Mouse (Mus musculus): Measurements from ENCODE around the gene Pepd. TPM values are rescaled to one million over a fixed set of nuclear protein-coding genes. Genes with fewer than 3 reads are reported as not detected.
"Not testable (repeated sequence)": the region's sequence is repeated elsewhere in the genome, so short reads cannot be mapped to it uniquely, and the experiment has no call there.

Gene Pepd
- polyA plus RNA-seq, 1 experiment from 2014 or later = 54.6 TPM

DNA sequence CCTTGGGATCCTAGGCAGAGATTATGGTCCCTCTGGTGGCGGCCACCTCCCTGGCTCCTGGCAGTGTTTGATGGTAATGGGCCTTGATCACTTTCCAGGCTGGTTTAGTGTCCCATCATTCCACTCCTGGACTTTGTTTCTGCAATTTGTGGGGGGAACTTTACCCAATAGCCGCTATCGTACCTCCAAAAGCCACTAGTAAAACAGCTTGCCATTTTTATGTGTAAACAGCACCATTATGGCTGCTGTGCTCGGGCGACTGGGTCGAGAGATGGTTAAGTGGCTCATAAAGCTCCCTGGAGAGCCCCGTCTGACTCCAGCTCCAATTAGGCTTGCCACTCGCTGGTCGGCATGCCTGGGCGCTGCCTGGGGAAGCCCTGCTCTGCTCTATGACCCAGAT lies 59.6 kb downstream of the Pepd start:
- Histone ChIP-seq H3K27ac (peak overlapping the region; percentile 35), H3K4me1 (replicated peaks) (peaks cover 44% of the 10 kb centered on the region)

DNA sequence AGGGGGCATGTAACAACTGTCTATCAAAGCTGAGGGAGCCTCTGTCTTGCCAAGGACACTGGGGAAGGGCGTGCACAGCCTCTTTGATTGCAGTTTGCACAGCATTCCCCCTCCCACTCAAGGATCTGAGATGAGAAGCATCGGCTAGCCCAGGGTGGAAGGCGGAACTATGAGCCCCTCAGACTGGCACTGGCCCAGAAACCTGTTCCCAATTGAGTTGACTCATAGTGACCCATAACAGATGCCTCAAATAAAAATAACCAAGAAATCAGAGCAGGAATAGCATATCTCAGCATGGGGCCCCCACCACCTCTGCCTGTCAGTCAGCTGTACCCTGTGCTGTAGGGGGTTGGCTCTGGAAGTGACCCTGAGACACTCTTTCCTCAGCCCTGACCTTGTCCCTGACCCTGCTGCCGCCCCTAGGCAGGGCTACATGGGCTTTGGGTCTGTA lies 60.8 kb downstream of the Pepd start:
- Histone ChIP-seq H3K36me3 (peaks cover 14% of the 10 kb centered on the region), H3K4me2 (no peak overlapping the region), H3K9ac (no peak overlapping the region), H3K4me1 (replicated peaks) (peaks cover 45% of the 10 kb centered on the region), H3K27ac (peak overlapping the region; percentile 52; the same call in 1 of the 2 replicates), H3K9me3 (no peaks in the 10 kb centered on the region), H3K4me3 (no peak overlapping the region), H3K27me3 (no peaks in the 10 kb centered on the region)
- 49% methylated on average over 4 of the region's 4 CpGs for WGBS
- ATAC-seq (ENCODE audit: low FRiP score) = no peak

More for the DNA sequence above, 59.6 kb downstream of the Pepd start:
- H3K9me3 ChIP-seq = no peaks in the 10 kb centered on the region
- no peak overlapping the region for H3K4me2 ChIP-seq
- WGBS = 50% methylated on average over 10 of the region's 10 CpGs
- H3K4me3 ChIP-seq = no peak overlapping the region
- H3K9ac ChIP-seq = no peak overlapping the region
- peaks cover 14% of the 10 kb centered on the region for H3K36me3 ChIP-seq
- no peaks in the 10 kb centered on the region for H3K27me3 ChIP-seq
- no peak for ATAC-seq (ENCODE audit: low FRiP score)

DNA sequence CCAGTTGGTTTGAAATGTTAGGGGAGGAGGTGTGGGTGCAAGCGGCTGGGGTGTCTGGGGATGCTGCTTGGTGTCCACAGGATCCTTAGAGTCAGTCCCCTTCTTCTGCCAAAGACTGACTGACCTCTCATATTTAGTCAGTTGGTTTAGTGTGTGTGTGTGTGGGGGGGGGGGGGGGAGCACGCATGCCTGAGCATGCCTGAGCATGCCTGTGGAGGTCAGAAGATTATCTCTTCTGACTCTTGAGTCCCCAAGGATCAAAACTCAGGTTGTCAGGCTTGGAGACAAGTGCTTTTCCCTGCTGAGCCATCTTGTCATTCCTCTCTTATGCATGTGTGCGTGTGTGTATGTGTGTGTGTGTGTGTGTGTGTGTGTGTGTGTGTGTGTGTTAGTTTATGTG lies 61.7 kb downstream of the Pepd start:
- Histone ChIP-seq H3K36me3 (peaks cover 14% of the 10 kb centered on the region), H3K9ac (no peak overlapping the region), H3K4me3 (no peak overlapping the region), H3K9me3 (no peaks in the 10 kb centered on the region), H3K27me3 (no peaks in the 10 kb centered on the region), H3K4me2 (no peak overlapping the region), H3K27ac (no peak overlapping the region), H3K4me1 (replicated peaks) (peaks cover 42% of the 10 kb centered on the region)
- no peak for ATAC-seq (ENCODE audit: low FRiP score)
- WGBS = 91% methylated on average over 3 of the region's 3 CpGs

DNA sequence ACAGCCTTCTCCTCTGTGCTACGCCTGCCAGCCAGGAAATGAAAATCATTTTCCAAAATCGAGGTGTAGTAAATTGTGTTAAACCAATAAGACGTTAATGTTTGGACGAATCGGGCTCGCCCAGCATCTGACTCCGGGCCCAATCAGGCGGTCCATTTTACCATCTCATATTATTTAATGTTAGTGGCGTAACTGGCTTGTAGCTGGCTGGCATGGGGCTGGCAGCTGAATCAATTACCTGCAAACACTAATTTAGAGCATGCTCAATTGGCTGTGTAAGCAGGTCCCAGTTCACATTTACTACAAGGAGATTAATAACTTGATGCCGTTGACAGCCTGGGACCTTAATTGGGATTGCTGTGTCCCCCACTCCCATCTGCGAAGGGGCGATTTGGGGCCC lies 63.7 kb downstream of the Pepd start:
- Histone ChIP-seq H3K36me3 (peaks cover under 1% of the 10 kb centered on the region), H3K27ac (peak overlapping the region; percentile 9; the same call in 1 of the 2 replicates), H3K9me3 (no peaks in the 10 kb centered on the region), H3K27me3 (no peaks in the 10 kb centered on the region), H3K4me3 (no peak overlapping the region), H3K4me2 (no peak overlapping the region), H3K9ac (no peak overlapping the region), H3K4me1 (replicated peaks) (peaks cover 42% of the 10 kb centered on the region)
- 62% methylated on average over 12 of the region's 12 CpGs for WGBS
- 0 out of 2 replicates have a peak, but pooled peaks have one; percentile 22 for ATAC-seq (ENCODE audit: low FRiP score)

DNA sequence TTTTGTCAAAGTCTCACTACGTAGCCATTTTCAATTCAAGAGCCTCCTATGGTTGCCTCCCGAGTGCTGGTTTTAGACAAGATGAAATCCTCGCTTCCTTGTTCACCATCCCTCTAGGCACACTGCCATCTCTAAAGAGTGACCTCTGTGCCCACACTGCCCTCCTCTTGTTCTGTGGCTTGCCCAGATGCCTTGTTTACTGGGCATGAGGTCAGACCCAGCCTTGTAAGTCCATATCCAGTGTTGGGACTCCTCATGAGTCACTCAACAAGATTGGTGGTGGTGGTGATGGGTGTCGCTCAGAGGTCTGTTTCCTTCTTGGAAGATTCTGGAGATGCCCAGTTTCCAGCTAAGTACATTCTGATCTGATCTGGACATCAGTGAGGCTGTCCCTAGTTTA lies 65.2 kb downstream of the Pepd start:
- Histone ChIP-seq H3K4me2 (no peak overlapping the region), H3K9me3 (no peaks in the 10 kb centered on the region), H3K4me3 (no peak overlapping the region), H3K4me1 (replicated peaks) (peaks cover 30% of the 10 kb centered on the region), H3K36me3 (no peaks in the 10 kb centered on the region), H3K27me3 (no peaks in the 10 kb centered on the region), H3K27ac (no peak overlapping the region), H3K9ac (no peak overlapping the region)
- 95% methylated on average over 4 of the region's 4 CpGs for WGBS
- ATAC-seq (ENCODE audit: low FRiP score) = no peak

DNA sequence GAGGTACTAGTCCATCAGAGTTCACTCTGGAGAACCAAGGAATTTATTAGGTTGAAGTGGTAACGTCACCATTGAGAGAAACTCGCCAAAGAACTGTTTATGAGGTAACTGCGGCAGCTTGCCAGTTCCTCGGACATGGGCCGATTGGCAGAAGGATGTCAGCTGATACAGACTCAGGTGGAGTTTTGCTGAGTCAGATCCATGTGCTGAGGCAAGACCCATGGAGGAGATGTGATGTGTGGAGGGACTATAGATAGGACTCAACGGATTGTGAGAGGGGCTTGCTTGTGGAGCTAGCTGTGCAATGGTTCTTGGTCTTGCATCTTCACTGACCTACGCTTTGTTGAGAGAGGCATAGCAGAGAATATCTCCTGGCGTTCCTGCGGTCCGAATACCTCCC lies 69.6 kb downstream of the Pepd start:
- H3K36me3 ChIP-seq = no peaks in the 10 kb centered on the region
- WGBS = 96% methylated on average over 10 of the region's 10 CpGs
- H3K4me2 ChIP-seq = no peak overlapping the region
- no peak overlapping the region for H3K9ac ChIP-seq
- peaks cover 6% of the 10 kb centered on the region for H3K4me1 ChIP-seq (replicated peaks)
- ATAC-seq (ENCODE audit: low FRiP score) = no peak
- no peak overlapping the region for H3K4me3 ChIP-seq
- no peaks in the 10 kb centered on the region for H3K27me3 ChIP-seq
- no peaks in the 10 kb centered on the region for H3K9me3 ChIP-seq
- no peak overlapping the region for H3K27ac ChIP-seq

GRCm38 (mm10) chr7:34982372-34982771 lies 70.2 kb downstream of the Pepd start:
- H3K9ac ChIP-seq; H3K4me2 ChIP-seq; H3K9me3 ChIP-seq; H3K27ac ChIP-seq; H3K36me3 ChIP-seq; H3K4me3 ChIP-seq; ATAC-seq (ENCODE audit: low FRiP score); H3K27me3 ChIP-seq: not testable (repeated sequence)
- 74% methylated on average over 2 of the region's 2 CpGs for WGBS
- H3K4me1 ChIP-seq (replicated peaks) = peaks cover 10% of the 10 kb centered on the region

DNA sequence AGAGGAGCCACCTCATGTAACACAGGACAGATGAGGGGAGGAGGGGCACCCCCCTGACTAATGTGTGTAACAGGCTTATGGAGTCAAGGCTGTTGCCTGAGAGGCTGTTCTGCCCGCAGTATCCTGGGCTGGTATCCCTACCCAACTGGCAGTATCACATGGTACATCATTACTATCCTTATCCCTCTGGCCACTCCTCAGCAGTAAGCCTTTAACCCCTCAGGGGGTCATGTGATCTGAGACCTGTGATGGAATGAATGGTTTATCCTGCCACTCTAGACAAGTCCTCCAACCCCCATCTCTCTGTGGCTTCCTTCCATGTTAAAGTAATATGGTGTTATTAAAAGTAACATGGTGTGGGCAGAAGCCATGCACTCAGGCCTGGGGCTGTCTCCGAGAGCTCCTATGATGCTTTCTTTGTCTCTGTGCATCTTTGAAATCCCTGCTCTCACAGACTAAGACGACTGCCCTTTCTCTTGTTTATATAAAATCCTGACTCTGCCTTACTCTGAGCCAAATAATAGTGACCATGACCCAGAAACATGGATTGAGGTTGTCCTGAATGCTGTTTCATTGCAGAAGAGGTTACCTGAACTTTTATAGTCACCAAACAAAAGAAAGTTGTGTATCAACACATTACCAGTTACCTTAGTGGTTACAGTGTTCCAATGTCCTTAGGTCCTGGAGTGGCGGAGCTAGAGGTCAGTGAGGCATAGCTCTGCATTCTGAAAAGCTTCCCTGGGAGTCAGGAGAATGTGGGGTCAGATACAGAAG lies 71.7 kb downstream of the Pepd start:
- Histone ChIP-seq H3K4me3 (no peak overlapping the region), H3K27me3 (no peaks in the 10 kb centered on the region), H3K9me3 (no peaks in the 10 kb centered on the region), H3K36me3 (no peaks in the 10 kb centered on the region), H3K4me2 (no peak overlapping the region), H3K9ac (no peak overlapping the region), H3K27ac (no peak overlapping the region), H3K4me1 (replicated peaks) (peaks cover 19% of the 10 kb centered on the region)
- WGBS = 75% methylated on average over 4 of the region's 4 CpGs
- no peak for ATAC-seq (ENCODE audit: low FRiP score)

DNA sequence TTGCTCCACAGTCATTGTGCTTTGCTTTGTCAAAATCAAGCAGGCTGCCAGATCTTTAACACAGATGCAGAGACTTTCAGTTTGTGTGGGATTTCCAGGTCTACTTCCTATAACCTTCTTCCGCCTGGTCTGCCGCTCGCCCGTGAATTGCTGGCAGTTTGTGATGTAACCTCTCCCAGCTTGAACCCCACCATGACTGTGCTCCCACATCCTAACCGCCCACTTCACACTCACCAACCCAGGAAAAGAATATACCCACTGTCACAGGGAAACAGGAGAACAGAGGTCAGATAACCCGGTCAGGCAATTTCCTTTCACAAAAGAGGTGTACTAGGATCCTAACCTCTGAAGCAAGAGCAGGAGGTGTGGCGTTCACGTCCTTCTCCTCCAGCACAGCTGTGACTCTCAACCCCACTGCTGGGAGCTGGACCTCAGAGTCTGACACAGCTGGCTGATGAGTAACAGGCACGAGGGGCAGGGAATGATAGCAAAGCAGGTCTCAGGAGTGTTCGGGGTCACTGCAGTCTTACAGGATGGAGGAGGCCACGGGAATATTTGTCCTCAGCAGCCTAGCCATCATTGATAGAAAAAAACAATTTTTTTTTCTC lies 72.5 kb downstream of the Pepd start:
- H3K27ac ChIP-seq = no peak overlapping the region
- 70% methylated on average over 11 of the region's 11 CpGs for WGBS
- no peak overlapping the region for H3K4me2 ChIP-seq
- no peak for ATAC-seq (ENCODE audit: low FRiP score)
- no peaks in the 10 kb centered on the region for H3K9me3 ChIP-seq
- no peak overlapping the region for H3K4me3 ChIP-seq
- no peaks in the 10 kb centered on the region for H3K27me3 ChIP-seq
- no peak overlapping the region for H3K9ac ChIP-seq
- H3K36me3 ChIP-seq = no peaks in the 10 kb centered on the region
- peaks cover 23% of the 10 kb centered on the region for H3K4me1 ChIP-seq (replicated peaks)

GRCm38 (mm10) chr7:34985216-34985615 lies 73.0 kb downstream of the Pepd start:
- no peak overlapping the region for H3K4me3 ChIP-seq
- no peak overlapping the region for H3K4me2 ChIP-seq
- peaks cover 23% of the 10 kb centered on the region for H3K4me1 ChIP-seq (replicated peaks)
- no peaks in the 10 kb centered on the region for H3K9me3 ChIP-seq
- no peak overlapping the region for H3K27ac ChIP-seq
- H3K27me3 ChIP-seq = no peaks in the 10 kb centered on the region
- H3K9ac ChIP-seq = no peak overlapping the region
- H3K36me3 ChIP-seq = no peaks in the 10 kb centered on the region
- WGBS = 83% methylated on average over 9 of the region's 9 CpGs
- ATAC-seq (ENCODE audit: low FRiP score) = no peak

GRCm38 (mm10) chr7:34985646-34986045 lies 73.5 kb downstream of the Pepd start:
- Histone ChIP-seq H3K4me3 (no peak overlapping the region), H3K9ac (no peak overlapping the region), H3K9me3 (no peaks in the 10 kb centered on the region), H3K4me2 (no peak overlapping the region), H3K36me3 (no peaks in the 10 kb centered on the region), H3K27me3 (no peaks in the 10 kb centered on the region), H3K4me1 (replicated peaks) (peaks cover 23% of the 10 kb centered on the region), H3K27ac (no peak overlapping the region)
- ATAC-seq (ENCODE audit: low FRiP score) = no peak

GRCm38 (mm10) chr7:34986575-34987150 lies 74.5 kb downstream of the Pepd start:
- Histone ChIP-seq H3K4me2 (no peak overlapping the region), H3K27me3 (no peaks in the 10 kb centered on the region), H3K4me1 (replicated peaks) (peaks cover 24% of the 10 kb centered on the region), H3K9me3 (no peaks in the 10 kb centered on the region), H3K27ac (peak overlapping the region; percentile 26; the same call in 1 of the 2 replicates), H3K36me3 (no peaks in the 10 kb centered on the region), H3K4me3 (no peak overlapping the region), H3K9ac (no peak overlapping the region)
- ATAC-seq (ENCODE audit: low FRiP score) = no peak
- WGBS = 43% methylated on average over 7 of the region's 7 CpGs

All from hindbrain, embryonic 13.5 days (tissue).